Comparison of ENCODE assay signal across 19 mouse cellular contexts in genomic region chr7:141581323-141581722, GRCm38 (mm10). TPM values are rescaled to one million over a fixed set of nuclear protein-coding genes. Genes with fewer than 3 reads are reported as not detected.
DNase-seq lines count a peak whose midpoint lies in the region; ATAC-seq and TF ChIP-seq lines count a peak whose summit lies in the region.
"Had no signal": no experiment of that assay in that cellular context is flagged by ENCODE, and none has a peak within 500 bp of the region (broad histone marks: within the 10 kb centered on the region; RNA-seq: fewer than 3 reads in every experiment).

No protein-coding gene starts in this region.

- H3K27ac ChIP-seq in kidney, postnatal 0 days = peak overlapping the region; percentile 44
- peak overlapping the region; percentile 59 for H3K27ac ChIP-seq in liver, embryonic 11.5 days (ENCODE audit: low read depth, low read length)
- H3K27ac ChIP-seq in hindbrain, embryonic 12.5 days = no peak overlapping the region
- H3K27ac ChIP-seq: forebrain, embryonic 12.5 days; hindbrain, embryonic 15.5 days; left cerebral cortex, adult 2 months; lung, embryonic 15.5 days; neural tube, embryonic 15.5 days had no signal

- peak; percentile 72 for DNase-seq in kidney, adult 18-20 months
- DNase-seq in kidney, postnatal 0 days (ENCODE audit: low spot score) = peak; percentile 46
- no peak for DNase-seq in liver, embryonic 11.5 days (ENCODE audit: low spot score)
- DNase-seq in yolk sac, embryonic 10.5 days (ENCODE audit: low spot score) = peak; percentile 90
- no peak for DNase-seq in cerebellum, adult 9-11 months
- DNase-seq in thymus, postnatal 10 days (ENCODE audit: low spot score in 2 of 2) = no peak
- DNase-seq: cerebellum, postnatal 25 days; heart, postnatal 14 days; midbrain, embryonic 14.5 days; retina, postnatal 1 day; thymus, postnatal 14 days had no signal

- TF ChIP-seq CTCF in kidney, postnatal 0 days (IDR thresholded peaks at IDR 0.05; ENCODE audit: low read depth) = no peak

- 0 out of 2 replicates have a peak, but pooled peaks cover 9% of the 10 kb centered on the region for H3K4me1 ChIP-seq in kidney, postnatal 0 days (replicated peaks; ENCODE audit: insufficient read depth, low read length)
- peaks cover 57% of the 10 kb centered on the region for H3K4me1 ChIP-seq in liver, embryonic 11.5 days (replicated peaks; ENCODE audit: control insufficient read depth, insufficient read depth, low read length)
- no peaks in the 10 kb centered on the region for H3K4me1 ChIP-seq in hindbrain, embryonic 12.5 days
- H3K4me1 ChIP-seq: forebrain, embryonic 12.5 days; lung, embryonic 15.5 days had no signal

- no peak overlapping the region for H3K9ac ChIP-seq in kidney, postnatal 0 days (ENCODE audit: low read depth, low read length)
- H3K9ac ChIP-seq in liver, embryonic 11.5 days (ENCODE audit: low read depth, low read length) = no peak overlapping the region
- no peak overlapping the region for H3K9ac ChIP-seq in hindbrain, embryonic 12.5 days
- H3K9ac ChIP-seq: forebrain, embryonic 12.5 days; hindbrain, embryonic 15.5 days; lung, embryonic 15.5 days; neural tube, embryonic 15.5 days had no signal

- no peaks in the 10 kb centered on the region for H3K27me3 ChIP-seq in kidney, postnatal 0 days (ENCODE audit: insufficient read depth, low read length)
- H3K27me3 ChIP-seq in liver, embryonic 11.5 days (replicated peaks; ENCODE audit: control insufficient read depth, insufficient read depth, low read length) = no peaks in the 10 kb centered on the region
- no peaks in the 10 kb centered on the region for H3K27me3 ChIP-seq in hindbrain, embryonic 12.5 days
- H3K27me3 ChIP-seq: forebrain, embryonic 12.5 days; hindbrain, embryonic 15.5 days; lung, embryonic 15.5 days; neural tube, embryonic 15.5 days had no signal

- ATAC-seq in kidney, postnatal 0 days (replicated peaks; ENCODE audit: low FRiP score, low read depth) = peak; percentile 90
- ATAC-seq in liver, embryonic 11.5 days (replicated peaks; ENCODE audit: low FRiP score) = no peak
- no peak for ATAC-seq in hindbrain, embryonic 12.5 days (ENCODE audit: low FRiP score)

- no peak overlapping the region for H3K4me2 ChIP-seq in kidney, postnatal 0 days (ENCODE audit: low read length)
- H3K4me2 ChIP-seq in liver, embryonic 11.5 days = no peak overlapping the region
- H3K4me2 ChIP-seq in hindbrain, embryonic 12.5 days (replicated peaks) = no peak overlapping the region
- H3K4me2 ChIP-seq: forebrain, embryonic 12.5 days; heart, embryonic 11.5 days; hindbrain, embryonic 15.5 days; lung, embryonic 15.5 days; neural tube, embryonic 15.5 days had no signal

- no peaks in the 10 kb centered on the region for H3K36me3 ChIP-seq in kidney, postnatal 0 days (ENCODE audit: insufficient read depth, low read length)
- no peaks in the 10 kb centered on the region for H3K36me3 ChIP-seq in liver, embryonic 11.5 days (ENCODE audit: control insufficient read depth, insufficient read depth, low read length)
- 0 out of 2 replicates have a peak, but pooled peaks cover 3% of the 10 kb centered on the region for H3K36me3 ChIP-seq in hindbrain, embryonic 12.5 days
- H3K36me3 ChIP-seq: forebrain, embryonic 12.5 days; hindbrain, embryonic 15.5 days; lung, embryonic 15.5 days; neural tube, embryonic 15.5 days had no signal

- H3K9me3 ChIP-seq in kidney, postnatal 0 days (replicated peaks; ENCODE audit: low read length) = no peaks in the 10 kb centered on the region
- H3K9me3 ChIP-seq in liver, embryonic 11.5 days (ENCODE audit: control insufficient read depth, low read length) = no peaks in the 10 kb centered on the region
- H3K9me3 ChIP-seq in hindbrain, embryonic 12.5 days (replicated peaks) = no peaks in the 10 kb centered on the region
- H3K9me3 ChIP-seq: forebrain, embryonic 12.5 days; hindbrain, embryonic 15.5 days; lung, embryonic 15.5 days; neural tube, embryonic 15.5 days had no signal

- H3K4me3 ChIP-seq in kidney, postnatal 0 days (replicated peaks; ENCODE audit: low read depth, low read length) = no peak overlapping the region
- no peak overlapping the region for H3K4me3 ChIP-seq in liver, embryonic 11.5 days (ENCODE audit: low read depth, low read length)
- H3K4me3 ChIP-seq in hindbrain, embryonic 12.5 days = no peak overlapping the region
- H3K4me3 ChIP-seq: forebrain, embryonic 12.5 days; hindbrain, embryonic 15.5 days; left cerebral cortex, adult 2 months; lung, embryonic 15.5 days; myocyte; neural tube, embryonic 15.5 days had no signal

- WGBS in kidney, postnatal 0 days = 49% methylated on average over 7 of the region's 7 CpGs
- 74% methylated on average over 7 of the region's 7 CpGs for WGBS in liver, embryonic 11.5 days
- WGBS in hindbrain, embryonic 12.5 days = 76% methylated on average over 7 of the region's 7 CpGs

RNA-seq across cellular contexts. Expression of gene Ap2a2, which starts 19.4 kb away (rescaled TPM):
- 56.0 and 64.8 TPM in 2 replicates for polyA plus RNA-seq in kidney, postnatal 0 days (2015; fragmentation: Nextera tagmentation; extraction: Ambion mirVana)
- polyA plus RNA-seq in liver, embryonic 11.5 days (2014; fragmentation: Nextera tagmentation; extraction: Ambion mirVana) = 94.4 and 102 TPM in 2 replicates
- 114 and 117 TPM in 2 replicates for polyA plus RNA-seq in hindbrain, embryonic 12.5 days (2016; fragmentation: Nextera tagmentation; extraction: Ambion mirVana)

RNA-seq across cellular contexts. Expression of gene Chid1, which starts 41.7 kb away (rescaled TPM):
- polyA plus RNA-seq in kidney, postnatal 0 days (2015; fragmentation: Nextera tagmentation; extraction: Ambion mirVana) = 30.0 and 33.7 TPM in 2 replicates
- 39.2 and 48.1 TPM in 2 replicates for polyA plus RNA-seq in liver, embryonic 11.5 days (2014; fragmentation: Nextera tagmentation; extraction: Ambion mirVana)
- polyA plus RNA-seq in hindbrain, embryonic 12.5 days (2016; fragmentation: Nextera tagmentation; extraction: Ambion mirVana) = 31.8 and 32.1 TPM in 2 replicates

Comparison
In these comparisons a context has a peak if more than half of its experiments do, and no peak if none do; other contexts are left out.
1. DNase-seq: peak in kidney, adult 18-20 months (single experiment), kidney, postnatal 0 days (single experiment) and yolk sac, embryonic 10.5 days (single experiment); none in liver, embryonic 11.5 days (single experiment), cerebellum, adult 9-11 months (single experiment) and thymus, postnatal 10 days (0 of 2).